Mouse (Mus musculus): ENCODE measurements at regions not wholly inside any gene's neighbourhood (a gene's known extent, or its start where the extent isn't known, plus 50 kb on each side); places are given as distances from the start of the nearest gene placed in this dataset.

DNA sequence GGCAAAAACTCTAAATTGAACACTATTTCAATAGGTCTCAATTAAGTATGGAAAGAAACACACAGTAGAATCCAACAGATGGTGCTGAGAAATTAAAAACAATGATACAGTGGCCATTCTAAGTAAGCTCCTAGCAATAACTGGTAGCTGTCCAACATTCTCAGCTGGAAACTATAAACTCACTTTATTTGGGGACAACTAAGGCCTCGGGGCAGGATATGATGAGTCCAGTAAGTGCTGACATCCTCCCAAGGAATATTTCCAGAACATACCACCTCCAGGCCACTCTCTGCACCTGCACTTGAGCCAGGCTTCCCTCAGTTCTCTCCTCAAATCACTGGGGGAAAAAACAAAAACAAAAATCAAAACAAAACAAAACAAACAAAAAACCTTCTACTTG, 53.7 kb upstream of the Ank start:
- ATAC-seq, result no peak

DNA sequence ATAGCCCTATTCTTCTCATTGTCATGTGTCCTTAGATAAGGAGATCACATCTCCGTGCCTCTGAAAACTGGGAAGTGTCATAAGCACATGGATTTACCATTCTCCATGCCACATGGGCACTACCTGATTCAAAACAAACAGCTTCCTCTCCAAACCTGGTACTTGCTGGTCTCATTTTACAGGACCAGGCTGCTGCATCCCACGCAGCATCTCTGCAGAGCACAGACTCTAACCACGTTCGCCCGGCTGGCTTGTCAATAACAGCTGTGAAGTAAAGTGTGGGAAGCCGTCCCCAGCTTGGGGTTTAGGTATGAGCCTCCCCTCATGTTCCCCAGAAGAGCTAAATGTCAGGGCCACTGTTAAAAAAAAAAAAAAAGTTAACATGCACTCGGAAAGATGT, 53.0 kb upstream of the Ank start:
- ATAC-seq, result no peak

DNA sequence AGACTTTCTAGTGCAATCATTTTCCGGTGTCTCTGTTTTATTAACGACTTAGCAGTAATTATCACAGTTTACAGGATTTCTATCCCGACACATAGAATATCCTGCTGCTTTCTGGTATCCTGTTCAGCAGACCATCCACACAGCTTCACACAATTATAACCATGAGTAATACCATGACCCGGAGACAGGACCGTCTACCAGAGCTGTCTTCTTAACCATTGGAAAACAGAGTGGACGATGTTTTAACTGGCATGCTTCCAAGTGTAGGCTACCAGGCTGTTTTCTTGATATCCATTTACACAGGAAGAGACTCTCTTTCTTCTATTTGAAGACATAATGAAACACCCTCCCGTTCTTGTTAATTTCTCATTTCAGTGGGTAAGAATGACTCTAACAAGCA, 51.7 kb upstream of the Ank start:
- no peak for ATAC-seq

All from CD4-positive, CD25-positive, alpha-beta regulatory T cell, adult 4 months (primary cell).